Mouse (Mus musculus): Measurements from ENCODE around the gene Khdrbs1.

DNA sequence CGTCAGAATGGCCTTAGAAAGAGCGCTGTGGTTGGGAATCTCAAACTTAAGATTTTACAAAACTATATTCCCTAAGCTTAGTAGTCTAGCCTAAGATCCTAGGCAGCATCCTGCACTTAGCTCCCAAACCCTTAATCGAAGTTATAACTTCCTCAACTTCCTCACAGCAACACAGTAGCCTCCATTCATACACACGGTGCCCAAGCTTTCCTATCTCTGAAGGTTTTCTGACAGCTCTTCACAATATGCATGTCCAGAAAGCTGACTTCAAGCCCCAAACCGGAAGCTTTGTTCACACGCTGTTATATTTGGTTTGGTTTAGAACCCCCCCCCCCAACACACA lies 46.3 kb downstream of the Khdrbs1 start:
- TF ChIP-seq POU5F1 (IDR thresholded peaks at IDR 0.05; ENCODE audit: borderline replicate concordance, low read length) (no peak), CTCF (conservative IDR thresholded peaks at IDR 0.05; ENCODE audit: low read length) (no peak)
